Mouse (Mus musculus): ENCODE data around the gene Sfxn5.

- TF ChIP-seq CTCF (IDR thresholded peaks at IDR 0.05; ENCODE audit: low read depth) (peak; percentile 63), EP300 (IDR thresholded peaks at IDR 0.05; ENCODE audit: low read depth) (no peak)
Observed at GRCm38 (mm10) chr6:85339273-85339901, 6.2 kb upstream of the Sfxn5 start.

All from heart, postnatal 0 days (tissue).